Mouse (Mus musculus): ENCODE data around the gene Prr23a3. TPM values are rescaled to one million over a fixed set of nuclear protein-coding genes. Genes with fewer than 3 reads are reported as not detected.

Gene Prr23a3
- not detected in 2 replicates for polyA plus RNA-seq (2015; fragmentation: Nextera tagmentation; extraction: Ambion mirVana)

GRCm38 (mm10) chr9:98864571-98864970 lies at the start of gene Prr23a3:
Gene Prr23a3, plus strand, starts transcription at chr9:98864767.
- WGBS, result 28% methylated on average over 22 of the region's 22 CpGs
- no peaks in the 10 kb centered on the region for H3K4me1 ChIP-seq
- H3K9ac ChIP-seq, result no peak within 1 kb of the TSS
- H3K27ac ChIP-seq (replicated peaks), result no peak within 1 kb of the TSS
- H3K4me3 ChIP-seq, result peak within 1 kb of the TSS; percentile 27
- ATAC-seq (ENCODE audit: extremely low read depth, insufficient number of reproducible peaks, low FRiP score, low TSS enrichment), result no peak
- no peaks in the 10 kb centered on the region for H3K36me3 ChIP-seq
- peaks cover 32% of the 10 kb centered on the region for H3K27me3 ChIP-seq (replicated peaks)
- no peaks in the 10 kb centered on the region for H3K9me3 ChIP-seq
- peak within 1 kb of the TSS; percentile 55 for H3K4me2 ChIP-seq

GRCm38 (mm10) chr9:98816066-98816465 lies 48.5 kb upstream of the Prr23a3 start:
- Histone ChIP-seq H3K4me2 (no peak overlapping the region), H3K4me3 (no peak overlapping the region), H3K9me3 (no peaks in the 10 kb centered on the region), H3K36me3 (no peaks in the 10 kb centered on the region), H3K4me1 (no peaks in the 10 kb centered on the region), H3K27me3 (replicated peaks) (peaks cover 15% of the 10 kb centered on the region; the same call in 1 of the 2 replicates), H3K9ac (no peak overlapping the region), H3K27ac (replicated peaks) (no peak overlapping the region)
- ATAC-seq (ENCODE audit: extremely low read depth, insufficient number of reproducible peaks, low FRiP score, low TSS enrichment), result no peak
- 66% methylated on average over 3 of the region's 3 CpGs for WGBS

- Histone ChIP-seq H3K36me3 (no peaks in the 10 kb centered on the region), H3K4me3 (no peak overlapping the region), H3K27me3 (replicated peaks) (peaks cover 18% of the 10 kb centered on the region; the same call in 1 of the 2 replicates), H3K9ac (no peak overlapping the region), H3K9me3 (no peaks in the 10 kb centered on the region), H3K4me2 (no peak overlapping the region), H3K4me1 (peaks cover 5% of the 10 kb centered on the region; the same call in 1 of the 2 replicates), H3K27ac (replicated peaks) (no peak overlapping the region)
- no peak for ATAC-seq (ENCODE audit: extremely low read depth, insufficient number of reproducible peaks, low FRiP score, low TSS enrichment)
- WGBS, result 75% methylated on average over 7 of the region's 7 CpGs
Measured at GRCm38 (mm10) chr9:98817592-98817991, 47.0 kb upstream of the Prr23a3 start.

- ATAC-seq (ENCODE audit: extremely low read depth, insufficient number of reproducible peaks, low FRiP score, low TSS enrichment), result no peak
- H3K27me3 ChIP-seq (replicated peaks), result peaks cover 14% of the 10 kb centered on the region; the same call in 1 of the 2 replicates
- H3K9me3 ChIP-seq, result no peaks in the 10 kb centered on the region
- no peak overlapping the region for H3K4me3 ChIP-seq
- no peak overlapping the region for H3K9ac ChIP-seq
- H3K4me2 ChIP-seq, result no peak overlapping the region
- H3K27ac ChIP-seq (replicated peaks), result no peak overlapping the region
- no peaks in the 10 kb centered on the region for H3K36me3 ChIP-seq
- H3K4me1 ChIP-seq, result peaks cover 5% of the 10 kb centered on the region; the same call in 1 of the 2 replicates
- WGBS, result 60% methylated on average over 5 of the region's 5 CpGs
Measured at GRCm38 (mm10) chr9:98818971-98819370, 45.6 kb upstream of the Prr23a3 start.

- no peak overlapping the region for H3K4me3 ChIP-seq
- H3K9ac ChIP-seq, result no peak overlapping the region
- H3K4me1 ChIP-seq, result peaks cover 5% of the 10 kb centered on the region; the same call in 1 of the 2 replicates
- WGBS, result 73% methylated on average over 2 of the region's 2 CpGs
- ATAC-seq (ENCODE audit: extremely low read depth, insufficient number of reproducible peaks, low FRiP score, low TSS enrichment), result no peak
- no peak overlapping the region for H3K27ac ChIP-seq (replicated peaks)
- no peaks in the 10 kb centered on the region for H3K36me3 ChIP-seq
- peaks cover 9% of the 10 kb centered on the region; the same call in 1 of the 2 replicates for H3K27me3 ChIP-seq (replicated peaks)
- H3K4me2 ChIP-seq, result no peak overlapping the region
- no peaks in the 10 kb centered on the region for H3K9me3 ChIP-seq
Measured at GRCm38 (mm10) chr9:98819481-98819880, 45.1 kb upstream of the Prr23a3 start.

GRCm38 (mm10) chr9:98820461-98820860 lies 44.1 kb upstream of the Prr23a3 start:
- ATAC-seq (ENCODE audit: extremely low read depth, insufficient number of reproducible peaks, low FRiP score, low TSS enrichment), result no peak
- WGBS, result 79% methylated on average over 4 of the region's 4 CpGs
- Histone ChIP-seq H3K27me3 (replicated peaks) (peaks cover 8% of the 10 kb centered on the region; the same call in 1 of the 2 replicates), H3K27ac (replicated peaks) (no peak overlapping the region), H3K9me3 (no peaks in the 10 kb centered on the region), H3K4me1 (peaks cover 5% of the 10 kb centered on the region; the same call in 1 of the 2 replicates), H3K4me2 (no peak overlapping the region), H3K9ac (no peak overlapping the region), H3K36me3 (no peaks in the 10 kb centered on the region), H3K4me3 (no peak overlapping the region)

- Histone ChIP-seq H3K4me3 (no peak overlapping the region), H3K4me1 (peaks cover 5% of the 10 kb centered on the region; the same call in 1 of the 2 replicates), H3K36me3 (no peaks in the 10 kb centered on the region)
Measured at GRCm38 (mm10) chr9:98821067-98821466, 43.5 kb upstream of the Prr23a3 start.

GRCm38 (mm10) chr9:98823805-98824204 lies 40.8 kb upstream of the Prr23a3 start:
- H3K36me3 ChIP-seq, result no peaks in the 10 kb centered on the region
- no peak for ATAC-seq (ENCODE audit: extremely low read depth, insufficient number of reproducible peaks, low FRiP score, low TSS enrichment)
- H3K4me3 ChIP-seq, result no peak overlapping the region
- no peaks in the 10 kb centered on the region for H3K9me3 ChIP-seq
- H3K9ac ChIP-seq, result no peak overlapping the region
- H3K27ac ChIP-seq (replicated peaks), result no peak overlapping the region
- H3K4me2 ChIP-seq, result no peak overlapping the region
- peaks cover 8% of the 10 kb centered on the region; the same call in 1 of the 2 replicates for H3K27me3 ChIP-seq (replicated peaks)
- WGBS, result 85% methylated on average over 7 of the region's 7 CpGs
- H3K4me1 ChIP-seq, result peaks cover 5% of the 10 kb centered on the region; the same call in 1 of the 2 replicates

More at GRCm38 (mm10) chr9:98821067-98821466, 43.5 kb upstream of the Prr23a3 start:
- Histone ChIP-seq H3K9ac (no peak overlapping the region), H3K4me2 (no peak overlapping the region), H3K27ac (replicated peaks) (no peak overlapping the region), H3K9me3 (no peaks in the 10 kb centered on the region), H3K27me3 (replicated peaks) (peaks cover 8% of the 10 kb centered on the region; the same call in 1 of the 2 replicates)
- ATAC-seq (ENCODE audit: extremely low read depth, insufficient number of reproducible peaks, low FRiP score, low TSS enrichment), result no peak

GRCm38 (mm10) chr9:98829508-98829907 lies 35.1 kb upstream of the Prr23a3 start:
- Histone ChIP-seq H3K9ac (no peak overlapping the region), H3K27ac (replicated peaks) (no peak overlapping the region), H3K27me3 (replicated peaks) (no peaks in the 10 kb centered on the region), H3K9me3 (no peaks in the 10 kb centered on the region), H3K4me3 (no peak overlapping the region), H3K36me3 (no peaks in the 10 kb centered on the region), H3K4me2 (no peak overlapping the region), H3K4me1 (no peaks in the 10 kb centered on the region)
- 29% methylated on average over 5 of the region's 5 CpGs for WGBS
- no peak for ATAC-seq (ENCODE audit: extremely low read depth, insufficient number of reproducible peaks, low FRiP score, low TSS enrichment)

- H3K9me3 ChIP-seq, result no peaks in the 10 kb centered on the region
- ATAC-seq (ENCODE audit: extremely low read depth, insufficient number of reproducible peaks, low FRiP score, low TSS enrichment), result no peak
- no peak overlapping the region for H3K27ac ChIP-seq (replicated peaks)
- H3K4me1 ChIP-seq, result no peaks in the 10 kb centered on the region
- H3K27me3 ChIP-seq (replicated peaks), result peaks cover 10% of the 10 kb centered on the region; the same call in 1 of the 2 replicates
- no peak overlapping the region for H3K4me2 ChIP-seq
- H3K9ac ChIP-seq, result no peak overlapping the region
- WGBS, result 74% methylated on average over 7 of the region's 7 CpGs
- no peak overlapping the region for H3K4me3 ChIP-seq
- H3K36me3 ChIP-seq, result no peaks in the 10 kb centered on the region
Measured at GRCm38 (mm10) chr9:98837537-98838074, 27.0 kb upstream of the Prr23a3 start.

GRCm38 (mm10) chr9:98842117-98842516 lies 22.4 kb upstream of the Prr23a3 start, which contains the start of gene Prr23a1:
Gene Prr23a1, plus strand, starts transcription at chr9:98842503.
- peak within 1 kb of the TSS; percentile 58 for H3K4me2 ChIP-seq
- no peaks in the 10 kb centered on the region for H3K36me3 ChIP-seq
- peak within 1 kb of the TSS; percentile 32 for H3K4me3 ChIP-seq
- H3K9ac ChIP-seq, result no peak within 1 kb of the TSS
- no peak for ATAC-seq (ENCODE audit: extremely low read depth, insufficient number of reproducible peaks, low FRiP score, low TSS enrichment)
- H3K27ac ChIP-seq (replicated peaks), result no peak within 1 kb of the TSS
- 46% methylated on average over 22 of the region's 22 CpGs for WGBS
- no peaks in the 10 kb centered on the region for H3K4me1 ChIP-seq
- H3K9me3 ChIP-seq, result no peaks in the 10 kb centered on the region
- H3K27me3 ChIP-seq (replicated peaks), result peaks cover 14% of the 10 kb centered on the region; the same call in 1 of the 2 replicates

GRCm38 (mm10) chr9:98856210-98856609 lies 8.4 kb upstream of the Prr23a3 start, which contains the start of gene Prr23a2:
Gene Prr23a2, plus strand, starts transcription at chr9:98856494.
- 59% methylated on average over 18 of the region's 18 CpGs for WGBS
- Histone ChIP-seq H3K4me3 (no peak within 1 kb of the TSS), H3K36me3 (no peaks in the 10 kb centered on the region), H3K9me3 (no peaks in the 10 kb centered on the region), H3K9ac (no peak within 1 kb of the TSS), H3K27me3 (replicated peaks) (no peaks in the 10 kb centered on the region), H3K4me2 (no peak within 1 kb of the TSS), H3K27ac (replicated peaks) (no peak within 1 kb of the TSS), H3K4me1 (no peaks in the 10 kb centered on the region)
- no peak for ATAC-seq (ENCODE audit: extremely low read depth, insufficient number of reproducible peaks, low FRiP score, low TSS enrichment)

All from heart, embryonic 13.5 days (tissue).